Mouse (Mus musculus): ENCODE measurements around the gene Lrrc73. TPM values are rescaled to one million over a fixed set of nuclear protein-coding genes. Genes with fewer than 3 reads are reported as not detected.

Gene Lrrc73
- polyA plus RNA-seq, 1 experiment from 2014 or later = 0.42 TPM

DNA sequence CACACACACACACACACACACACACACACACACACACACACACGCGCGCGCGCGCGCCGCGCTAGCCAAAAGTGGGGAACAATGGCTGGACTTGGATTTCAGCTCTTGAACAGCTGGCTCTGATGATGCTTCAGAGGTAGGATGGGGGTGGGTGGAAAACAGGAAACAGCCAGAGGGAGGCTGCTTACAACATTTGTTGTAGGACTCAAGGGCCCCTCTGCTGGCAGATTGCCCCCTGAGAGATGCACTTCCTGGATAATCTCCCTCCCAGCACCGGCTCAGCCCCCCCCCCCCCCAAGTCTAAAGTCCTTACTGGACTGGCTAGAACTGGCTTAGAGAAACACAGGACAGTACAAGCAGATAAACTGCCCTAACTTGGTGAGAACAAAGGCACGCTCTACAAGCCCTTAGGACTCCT, 34.4 kb downstream of the Lrrc73 start:
- TF ChIP-seq CTCF (IDR thresholded peaks at IDR 0.05; ENCODE audit: low read depth) = peak; percentile 19; the same call in 1 of the 2 replicates
- no peaks in the 10 kb centered on the region for H3K27me3 ChIP-seq (replicated peaks; ENCODE audit: control insufficient read depth, insufficient read depth, low read length)
- H3K27ac ChIP-seq (ENCODE audit: low read depth, low read length) = no peak overlapping the region
- H3K9me3 ChIP-seq (ENCODE audit: control insufficient read depth) = no peaks in the 10 kb centered on the region
- no peak overlapping the region for H3K4me3 ChIP-seq (ENCODE audit: low read depth, low read length)
- H3K4me2 ChIP-seq (replicated peaks; ENCODE audit: low read depth) = no peak overlapping the region
- 0 out of 2 replicates have a peak, but pooled peaks have one; percentile 22 for ATAC-seq
- no peak overlapping the region for H3K9ac ChIP-seq (ENCODE audit: low read depth, low read length)
- no peaks in the 10 kb centered on the region for H3K36me3 ChIP-seq (ENCODE audit: control insufficient read depth, insufficient read depth)
- H3K4me1 ChIP-seq (replicated peaks; ENCODE audit: control insufficient read depth, insufficient read depth, low read length) = 0 out of 2 replicates have a peak, but pooled peaks cover 5% of the 10 kb centered on the region
- WGBS = 59% methylated on average over 11 of the region's 11 CpGs

DNA sequence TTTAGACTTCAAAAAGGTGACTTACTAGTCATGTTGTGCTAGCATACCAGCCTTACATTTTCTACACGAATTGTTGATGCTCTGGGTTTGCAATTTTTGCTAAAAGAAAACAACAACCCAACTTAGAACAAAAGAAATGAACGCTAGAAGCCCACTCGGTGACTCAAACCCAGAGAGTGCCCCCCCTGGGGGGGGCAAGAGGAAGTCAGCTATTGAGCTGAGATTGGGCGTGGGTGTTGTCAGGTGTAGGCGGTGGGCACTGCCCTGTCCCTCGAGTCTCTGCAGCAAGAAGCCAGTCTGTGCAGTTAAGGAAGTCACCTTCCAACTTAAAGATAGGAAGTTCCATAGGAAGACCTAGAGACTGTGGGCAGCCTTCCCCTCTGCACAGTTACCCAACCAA, 43.3 kb downstream of the Lrrc73 start:
- no peak overlapping the region for H3K27ac ChIP-seq (ENCODE audit: low read depth, low read length)
- no peak overlapping the region for H3K4me3 ChIP-seq (ENCODE audit: low read depth, low read length)
- no peak overlapping the region for H3K4me2 ChIP-seq (replicated peaks; ENCODE audit: low read depth)
- peaks cover 41% of the 10 kb centered on the region for H3K27me3 ChIP-seq (replicated peaks; ENCODE audit: control insufficient read depth, insufficient read depth, low read length)
- H3K4me1 ChIP-seq (replicated peaks; ENCODE audit: control insufficient read depth, insufficient read depth, low read length) = peaks cover 3% of the 10 kb centered on the region; the same call in 1 of the 2 replicates
- no peak overlapping the region for H3K9ac ChIP-seq (ENCODE audit: low read depth, low read length)
- WGBS = 40% methylated on average over 6 of the region's 6 CpGs
- no peak for ATAC-seq
- H3K36me3 ChIP-seq (ENCODE audit: control insufficient read depth, insufficient read depth) = no peaks in the 10 kb centered on the region
- H3K9me3 ChIP-seq (ENCODE audit: control insufficient read depth) = no peaks in the 10 kb centered on the region
- TF ChIP-seq CTCF (IDR thresholded peaks at IDR 0.05; ENCODE audit: low read depth) = no peak

DNA sequence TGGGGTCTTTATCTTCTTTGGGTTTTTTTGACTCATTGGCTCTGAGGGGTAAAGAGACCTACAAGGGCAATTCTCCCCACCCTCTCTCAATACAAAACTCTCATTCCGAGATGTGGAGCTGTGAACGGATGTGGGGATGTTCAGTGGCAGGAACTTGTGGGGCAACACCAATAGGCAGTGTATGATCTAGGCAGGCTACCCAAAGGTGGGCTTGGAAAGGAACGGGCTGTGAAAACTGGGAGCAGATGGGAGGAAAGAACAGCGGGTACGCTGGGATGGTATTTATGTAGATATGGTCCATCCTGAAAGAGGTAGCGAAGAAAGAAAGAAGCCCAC, 43.7 kb downstream of the Lrrc73 start:
- no peaks in the 10 kb centered on the region for H3K36me3 ChIP-seq (ENCODE audit: control insufficient read depth, insufficient read depth)
- TF ChIP-seq CTCF (IDR thresholded peaks at IDR 0.05; ENCODE audit: low read depth) = no peak
- peak overlapping the region; percentile 59 for H3K4me3 ChIP-seq (ENCODE audit: low read depth, low read length)
- peaks cover 41% of the 10 kb centered on the region for H3K27me3 ChIP-seq (replicated peaks; ENCODE audit: control insufficient read depth, insufficient read depth, low read length)
- H3K9ac ChIP-seq (ENCODE audit: low read depth, low read length) = no peak overlapping the region
- no peaks in the 10 kb centered on the region for H3K9me3 ChIP-seq (ENCODE audit: control insufficient read depth)
- no peak overlapping the region for H3K27ac ChIP-seq (ENCODE audit: low read depth, low read length)
- H3K4me2 ChIP-seq (replicated peaks; ENCODE audit: low read depth) = peak overlapping the region; percentile 99
- no peak for ATAC-seq
- WGBS = 16% methylated on average over 6 of the region's 6 CpGs
- peaks cover 3% of the 10 kb centered on the region; the same call in 1 of the 2 replicates for H3K4me1 ChIP-seq (replicated peaks; ENCODE audit: control insufficient read depth, insufficient read depth, low read length)

DNA sequence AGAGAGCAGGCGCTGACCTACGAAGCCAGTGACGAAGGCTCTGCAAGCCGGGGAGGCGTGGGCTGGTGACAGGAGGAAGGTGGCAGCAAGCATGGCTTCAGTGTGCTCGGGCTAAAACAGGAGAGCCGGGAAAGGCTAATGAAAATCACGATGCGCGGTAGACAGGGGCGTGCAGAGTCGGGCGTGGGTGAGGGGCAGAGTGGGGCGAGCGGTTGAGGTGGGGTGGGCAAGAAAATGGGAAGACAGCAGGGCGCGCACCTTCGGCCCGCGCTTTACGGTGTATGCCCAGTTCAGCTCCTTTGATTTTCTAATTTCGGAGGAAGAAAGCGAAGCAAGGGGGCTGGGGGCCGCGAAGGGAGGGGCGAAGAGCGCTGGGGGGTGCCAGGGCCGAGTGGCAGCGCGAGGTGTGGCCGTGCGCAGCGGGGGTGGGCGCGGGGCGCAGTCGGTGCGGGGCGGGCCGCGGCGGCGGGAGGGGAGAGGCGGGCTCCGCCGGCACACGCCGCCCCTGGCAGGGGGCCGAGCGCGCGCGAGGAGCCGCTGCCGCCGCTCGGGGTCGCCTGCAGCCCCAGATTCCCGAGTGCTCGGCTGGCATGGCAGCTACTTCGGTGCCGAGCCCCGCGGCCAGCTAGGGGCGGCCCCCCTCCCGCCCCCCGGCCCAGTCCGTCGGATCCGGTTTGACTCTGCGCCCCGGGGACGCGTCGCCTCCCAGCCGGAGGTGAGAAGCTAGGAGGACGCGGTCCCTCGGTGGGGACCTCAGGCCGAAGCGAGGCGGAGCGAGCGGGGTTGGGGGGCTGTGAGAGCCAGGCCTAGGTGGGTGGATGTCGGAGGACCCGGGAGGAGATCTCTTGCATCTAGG, 44.3 kb downstream of the Lrrc73 start, which contains the start of gene Dlk2:
Dlk2 (plus strand) TSS at position 58 of the 856 bp plus-strand sequence.
- no peak within 1 kb of the TSS for H3K27ac ChIP-seq (ENCODE audit: low read depth, low read length)
- H3K27me3 ChIP-seq (replicated peaks; ENCODE audit: control insufficient read depth, insufficient read depth, low read length) = peaks cover 41% of the 10 kb centered on the region
- under 1% methylated on average over 67 of the region's 86 CpGs for WGBS
- no peak for TF ChIP-seq CTCF (IDR thresholded peaks at IDR 0.05; ENCODE audit: low read depth)
- H3K9me3 ChIP-seq (ENCODE audit: control insufficient read depth) = no peaks in the 10 kb centered on the region
- H3K4me2 ChIP-seq (replicated peaks; ENCODE audit: low read depth) = peak within 1 kb of the TSS; percentile 99
- peak within 1 kb of the TSS; percentile 46; the same call in 1 of the 2 replicates for H3K9ac ChIP-seq (ENCODE audit: low read depth, low read length)
- ATAC-seq = no peak
- peak within 1 kb of the TSS; percentile 59 for H3K4me3 ChIP-seq (ENCODE audit: low read depth, low read length)
- H3K4me1 ChIP-seq (replicated peaks; ENCODE audit: control insufficient read depth, insufficient read depth, low read length) = peaks cover 3% of the 10 kb centered on the region; the same call in 1 of the 2 replicates
- H3K36me3 ChIP-seq (ENCODE audit: control insufficient read depth, insufficient read depth) = no peaks in the 10 kb centered on the region

DNA sequence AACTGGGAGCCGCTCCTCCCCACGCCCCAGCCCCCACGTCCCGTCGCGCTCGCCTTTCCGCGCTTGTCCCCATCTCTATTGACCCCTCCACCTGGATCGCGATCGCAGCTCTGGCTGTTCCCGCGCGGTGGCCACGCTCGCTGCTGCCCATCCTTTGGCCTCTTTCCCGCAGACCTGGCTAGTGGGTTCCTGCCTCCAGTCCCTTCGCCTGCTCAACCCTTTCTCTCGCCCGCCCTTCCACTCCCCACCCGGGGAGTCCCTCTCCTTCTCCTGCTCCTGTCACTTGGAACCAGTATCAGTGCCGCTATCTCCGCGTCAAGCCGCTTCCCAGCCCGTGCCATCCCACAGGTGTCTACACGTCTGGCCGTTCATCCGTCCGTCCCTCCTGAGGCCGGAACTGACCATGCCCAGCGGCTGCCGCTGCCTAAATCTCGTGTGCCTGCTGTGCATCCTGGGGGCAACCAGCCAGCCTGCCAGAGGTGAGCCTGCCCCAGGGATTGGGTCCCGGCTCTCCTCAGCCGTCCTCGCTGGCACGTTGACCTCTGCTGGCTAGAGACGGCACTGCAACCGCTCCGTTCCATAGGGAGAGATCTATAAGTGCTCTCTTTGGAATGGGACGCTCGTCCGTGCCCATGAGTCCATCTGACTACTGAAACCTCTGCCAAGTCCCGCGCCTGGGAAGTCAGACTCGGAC, 45.0 kb downstream of the Lrrc73 start:
- peaks cover 3% of the 10 kb centered on the region; the same call in 1 of the 2 replicates for H3K4me1 ChIP-seq (replicated peaks; ENCODE audit: control insufficient read depth, insufficient read depth, low read length)

GRCm38 (mm10) chr17:46301892-46302291, 48.6 kb downstream of the Lrrc73 start:
- no peak overlapping the region for H3K4me3 ChIP-seq (ENCODE audit: low read depth, low read length)
- H3K9ac ChIP-seq (ENCODE audit: low read depth, low read length) = no peak overlapping the region
- H3K27ac ChIP-seq (ENCODE audit: low read depth, low read length) = no peak overlapping the region
- H3K27me3 ChIP-seq (replicated peaks; ENCODE audit: control insufficient read depth, insufficient read depth, low read length) = peaks cover 18% of the 10 kb centered on the region
- no peak for TF ChIP-seq CTCF (IDR thresholded peaks at IDR 0.05; ENCODE audit: low read depth)
- no peak for ATAC-seq
- WGBS = 81% methylated on average over 12 of the region's 12 CpGs
- H3K36me3 ChIP-seq (ENCODE audit: control insufficient read depth, insufficient read depth) = peaks cover 35% of the 10 kb centered on the region; the same call in 1 of the 2 replicates
- peaks cover 3% of the 10 kb centered on the region; the same call in 1 of the 2 replicates for H3K4me1 ChIP-seq (replicated peaks; ENCODE audit: control insufficient read depth, insufficient read depth, low read length)
- H3K4me2 ChIP-seq (replicated peaks; ENCODE audit: low read depth) = no peak overlapping the region
- H3K9me3 ChIP-seq (ENCODE audit: control insufficient read depth) = no peaks in the 10 kb centered on the region

More for the DNA sequence above, 45.0 kb downstream of the Lrrc73 start:
- Histone ChIP-seq H3K36me3 (ENCODE audit: control insufficient read depth, insufficient read depth) (peaks cover 5% of the 10 kb centered on the region; the same call in 1 of the 2 replicates), H3K4me3 (ENCODE audit: low read depth, low read length) (peak overlapping the region; percentile 59), H3K9me3 (ENCODE audit: control insufficient read depth) (no peaks in the 10 kb centered on the region), H3K4me2 (replicated peaks; ENCODE audit: low read depth) (peak overlapping the region; percentile 99), H3K9ac (ENCODE audit: low read depth, low read length) (peak overlapping the region; percentile 46; the same call in 1 of the 2 replicates), H3K27ac (ENCODE audit: low read depth, low read length) (no peak overlapping the region), H3K27me3 (replicated peaks; ENCODE audit: control insufficient read depth, insufficient read depth, low read length) (peaks cover 41% of the 10 kb centered on the region)
- peak; percentile 79 for ATAC-seq
- TF ChIP-seq CTCF (IDR thresholded peaks at IDR 0.05; ENCODE audit: low read depth) = peak; percentile 97
- WGBS = under 1% methylated on average over 47 of the region's 48 CpGs
